Mouse (Mus musculus) left cerebral cortex, postnatal 10 days (tissue): ENCODE measurements around the gene Fam241a. TPM values are rescaled to one million over a fixed set of nuclear protein-coding genes. Genes with fewer than 3 reads are reported as not detected.

ENCODE experiments used
- DNase-seq, 2 experiments: peaks; one replicate each; pipeline ENCODE4 v3.0.0; 2021 to 2022; ENCODE audit warnings: low spot score in 2 of 2, mixed read lengths in 1 of 2; ENCODE audit errors: extremely low spot score in 1 of 2
- intact Hi-C: fragments of 180-260 bp; cut with DNase I; formaldehyde crosslinking; loops from one replicate; pipeline ENCODE4 v1.15.1; 2025
- total RNA-seq, 2 experiments: library from RNA; stranded (reverse); gene quantifications; 2 replicates each; pipeline ENCODE4 v1.2.3; 2021

The Fam241a gene
- total RNA-seq, 2 experiments from 2014 or later = 7.1 to 7.8 TPM

DNA sequence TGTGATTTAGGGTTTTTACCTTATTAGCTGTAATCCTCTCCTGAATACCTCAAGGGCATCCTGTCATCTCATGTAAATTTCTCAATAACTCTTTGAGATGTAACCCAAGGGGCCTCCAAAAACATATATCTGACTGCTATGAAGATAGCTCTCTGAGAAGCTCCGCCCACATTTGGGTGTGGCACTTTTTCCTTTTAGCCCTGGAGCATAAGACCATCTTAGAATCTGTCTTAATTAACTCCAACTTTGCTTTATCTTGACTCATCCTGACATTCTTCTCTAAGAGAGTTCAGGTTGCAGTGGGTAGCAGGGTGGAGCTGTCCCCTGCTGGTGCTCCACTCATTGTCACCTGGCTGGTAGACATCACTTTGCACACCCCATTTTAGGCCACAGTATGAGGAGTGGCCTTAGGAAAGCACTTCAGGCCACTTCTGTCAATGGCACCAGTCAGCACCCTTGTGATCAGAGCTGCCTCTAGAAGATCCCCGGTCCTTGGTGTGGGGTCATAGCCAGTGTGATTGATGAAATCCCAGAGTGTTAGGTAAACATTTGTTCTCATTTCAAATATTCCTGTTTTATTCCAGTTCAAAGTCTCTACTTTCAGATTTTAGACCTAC lies 52.7 kb downstream of the Fam241a start:
- DNase-seq = no peak
- intact Hi-C loops = no loop called here

GRCm38 (mm10) chr3:127841926-127842325 lies 54.2 kb downstream of the Fam241a start:
- DNase-seq = no peak
- intact Hi-C loops = no loop called here

GRCm38 (mm10) chr3:127837972-127838644 lies 58.0 kb downstream of the Fam241a start:
- no peak for DNase-seq
- intact Hi-C loops = no loop called here

DNA sequence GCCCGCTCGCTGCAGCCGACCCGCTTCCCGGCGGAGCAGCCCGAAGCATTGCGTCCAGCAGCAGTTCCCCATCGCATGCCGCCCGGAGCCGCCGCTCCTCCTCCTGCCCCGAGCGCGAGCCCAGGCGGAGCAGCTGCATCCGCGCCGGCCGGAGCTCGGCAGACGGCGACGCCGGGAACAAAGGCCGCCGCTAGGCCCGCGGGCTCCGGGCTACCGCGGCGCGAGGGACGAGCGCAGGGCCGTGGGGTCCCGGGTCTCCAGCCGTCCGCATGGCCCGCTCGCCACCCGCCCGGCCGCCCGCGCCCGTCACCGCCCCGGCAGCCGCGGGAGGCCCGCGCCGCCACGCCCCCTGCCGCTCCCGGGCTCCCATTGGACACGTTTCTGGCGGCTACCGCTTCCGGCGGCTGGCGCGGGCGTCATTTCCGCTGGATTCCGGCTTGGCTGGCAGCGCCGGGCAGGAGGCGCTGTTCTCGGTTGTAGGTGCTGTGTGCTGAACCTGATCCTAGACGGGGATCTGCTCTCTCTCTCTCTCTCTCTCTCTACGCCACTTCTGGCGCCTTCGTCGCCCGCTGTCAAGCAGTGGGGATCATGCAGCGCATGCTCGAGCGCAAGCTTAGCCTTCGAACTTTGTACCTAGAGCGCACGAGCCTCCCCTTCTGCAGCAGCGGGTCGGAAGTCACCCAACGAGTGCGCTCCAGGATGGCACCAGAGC lies 58.8 kb downstream of the Fam241a start, which contains the start of gene Ap1ar:
Ap1ar (minus strand) TSS at position 370 of the 712 bp plus-strand sequence.
- intact Hi-C loops = no loop called here
- DNase-seq = peak; percentile 95 to 97

- no peak for DNase-seq
- intact Hi-C loops = no loop called here
Observed at GRCm38 (mm10) chr3:127836798-127837153, 59.3 kb downstream of the Fam241a start.

GRCm38 (mm10) chr3:127835594-127835993 lies 60.5 kb downstream of the Fam241a start:
- DNase-seq = no peak
- intact Hi-C loops = no loop called here

DNA sequence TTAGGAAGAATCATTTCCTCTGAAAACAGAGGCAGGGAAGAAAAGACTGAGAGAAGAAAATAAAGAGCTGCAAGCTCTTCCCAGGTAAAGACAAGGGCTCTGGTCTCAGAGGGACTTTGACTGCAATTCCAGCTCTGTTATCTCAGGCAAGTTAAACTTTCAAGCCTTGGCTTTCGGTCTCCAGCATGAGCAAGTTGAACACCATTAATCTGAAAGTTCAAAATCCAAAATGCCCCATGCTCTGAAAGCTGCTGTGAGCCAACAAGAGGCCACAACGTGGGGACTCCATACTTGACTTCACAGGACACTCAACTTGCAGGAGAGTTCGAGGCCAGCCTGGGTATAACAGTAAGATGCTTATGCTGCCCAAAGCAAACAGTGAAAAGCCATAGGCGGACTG lies 62.1 kb downstream of the Fam241a start:
- DNase-seq = no peak
- intact Hi-C loops = no loop called here

DNA sequence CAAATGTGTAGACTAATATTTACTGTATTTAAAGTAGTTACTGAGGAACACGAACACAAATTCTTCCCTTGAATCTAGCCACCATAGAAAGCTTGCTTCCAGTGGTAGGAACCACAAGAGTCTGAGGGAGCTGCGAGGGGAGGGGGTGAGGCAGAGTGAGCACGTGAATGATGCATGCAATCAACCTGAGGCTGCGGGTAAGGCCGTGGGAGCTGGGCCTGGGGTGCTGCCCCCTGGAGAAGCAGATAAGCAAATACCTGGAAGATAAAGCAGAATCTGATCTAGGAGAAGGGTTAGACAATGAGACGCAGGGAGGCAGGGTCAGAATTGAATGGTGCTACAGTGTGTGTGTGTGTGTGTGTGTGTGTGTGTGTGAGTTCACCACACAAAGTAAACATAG lies 65.0 kb downstream of the Fam241a start:
- intact Hi-C loops = no loop called here
- no peak for DNase-seq

GRCm38 (mm10) chr3:127830183-127830582 lies 65.9 kb downstream of the Fam241a start:
- intact Hi-C loops = no loop called here
- no peak for DNase-seq

GRCm38 (mm10) chr3:127827123-127827522 lies 69.0 kb downstream of the Fam241a start:
- DNase-seq = no peak
- intact Hi-C loops = no loop called here

GRCm38 (mm10) chr3:127826503-127826902 lies 69.6 kb downstream of the Fam241a start:
- intact Hi-C loops = no loop called here
- DNase-seq = no peak

DNA sequence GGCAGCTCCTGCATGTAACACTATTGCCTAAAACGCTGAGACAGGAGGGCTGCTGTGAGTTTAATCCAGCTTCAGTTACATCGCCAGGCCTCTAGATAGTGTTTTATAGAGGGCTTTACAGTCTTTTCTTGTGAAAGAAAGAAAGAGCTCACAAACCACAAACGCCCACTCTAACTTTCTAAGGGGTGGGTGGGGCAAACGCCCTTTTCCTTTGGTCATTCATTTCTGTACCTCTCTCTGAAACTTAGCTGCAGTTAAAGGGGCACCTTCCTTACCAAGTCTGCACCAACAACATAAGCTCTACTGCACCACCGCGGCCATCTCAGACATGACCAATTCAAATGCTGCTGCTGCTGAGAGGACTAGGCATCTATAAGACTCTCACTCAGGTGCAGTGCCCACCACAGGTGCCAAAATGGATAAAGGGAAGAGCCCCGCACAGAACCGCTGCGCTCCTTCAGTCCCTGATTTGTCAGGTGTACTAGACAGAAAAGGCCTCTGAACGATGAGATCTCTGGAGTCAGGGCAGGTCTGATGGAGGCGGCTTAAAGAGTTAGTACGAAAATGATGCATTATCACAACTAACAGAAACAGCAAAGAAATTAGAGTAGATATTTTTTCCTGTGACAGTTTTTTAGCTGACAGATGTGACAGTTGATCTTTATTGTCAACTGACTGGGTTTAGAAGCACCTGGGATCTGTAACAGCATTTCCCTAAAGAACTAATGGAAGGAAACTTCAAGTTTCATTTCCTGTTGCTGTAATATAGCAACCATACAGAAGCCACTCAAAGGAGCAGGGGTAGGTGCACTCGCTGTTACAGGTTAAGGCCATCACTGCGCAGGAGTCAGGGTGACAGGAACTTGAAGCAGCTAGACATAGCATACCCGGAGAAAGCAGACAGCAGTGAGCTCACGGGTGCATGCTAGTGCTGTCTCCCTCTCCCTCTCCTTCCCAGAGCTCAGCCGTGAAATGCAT lies 71.9 kb downstream of the Fam241a start:
- intact Hi-C loops = no loop called here

DNA sequence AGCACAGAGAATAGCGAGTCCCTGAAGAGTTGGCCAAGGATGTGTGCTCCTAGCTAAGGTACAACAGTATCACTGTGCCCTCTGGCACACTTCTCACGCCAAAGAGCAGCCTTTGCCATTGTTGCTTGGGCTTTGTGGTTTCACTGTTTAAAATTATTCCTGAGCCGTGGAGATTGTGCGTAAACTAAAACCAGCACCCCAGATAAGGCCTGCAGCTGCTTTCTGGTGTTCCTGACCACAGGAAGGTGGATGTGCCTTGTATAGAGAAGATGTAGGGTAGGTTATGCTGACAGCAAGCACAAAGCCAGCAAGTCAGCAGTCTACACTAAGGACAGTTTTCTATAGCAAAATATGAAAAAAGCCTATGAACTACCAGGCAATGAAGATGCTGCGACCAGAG lies 74.9 kb downstream of the Fam241a start:
- no peak for DNase-seq
- intact Hi-C loops = no loop called here

More for the DNA sequence above, 71.9 kb downstream of the Fam241a start:
- DNase-seq = no peak

- DNase-seq = no peak
- intact Hi-C loops = no loop called here
Observed at GRCm38 (mm10) chr3:127820400-127820799, 75.7 kb downstream of the Fam241a start.

Other genes starting within 250 kb of the Fam241a start
- 1 to 10 TPM; 3.9 to 5.9 TPM for gene Alpk1, start 115.8 kb downstream of the Fam241a start, total RNA-seq
- gene Tifa, start 106.5 kb downstream of the Fam241a start, total RNA-seq = 1 to 10 TPM; 2.8 to 3.0 TPM
- gene Ap1ar, start 58.8 kb downstream of the Fam241a start, total RNA-seq = 10 to 100 TPM; 70.6 to 76.0 TPM